Mouse (Mus musculus): Measurements from ENCODE around the gene Muc3. TPM values are rescaled to one million over a fixed set of nuclear protein-coding genes. Genes with fewer than 3 reads are reported as not detected.

Muc3 gene
- polyA plus RNA-seq, 1 experiment = not detected

GRCm38 (mm10) chr5:137172591-137172990 is 23.5 kb upstream of the Muc3 start:
- WGBS = 40% methylated on average over 1 of the region's 1 CpGs
- no peaks in the 10 kb centered on the region for H3K27me3 ChIP-seq (replicated peaks; ENCODE audit: control insufficient read depth, insufficient read depth, low read length)
- H3K4me3 ChIP-seq (ENCODE audit: insufficient read depth, low read depth, low read length) = no peak overlapping the region
- H3K4me1 ChIP-seq (ENCODE audit: control insufficient read depth, insufficient read depth, low read length) = 0 out of 2 replicates have a peak, but pooled peaks cover 3% of the 10 kb centered on the region
- no peak for DNase-seq
- TF ChIP-seq POLR2A (IDR thresholded peaks at IDR 0.05; ENCODE audit: low read depth, low read length) (no peak), CTCF (conservative IDR thresholded peaks at IDR 0.05; ENCODE audit: insufficient read depth, insufficient read length, low read depth, low read length) (no peak)
- no peak overlapping the region for H3K27ac ChIP-seq (ENCODE audit: insufficient read depth, low read depth, low read length)
- H3K36me3 ChIP-seq (ENCODE audit: control insufficient read depth, insufficient read depth, low read length) = no peaks in the 10 kb centered on the region

GRCm38 (mm10) chr5:137171478-137171877 is 22.4 kb upstream of the Muc3 start:
- Histone ChIP-seq H3K27me3 (replicated peaks; ENCODE audit: control insufficient read depth, insufficient read depth, low read length) (no peaks in the 10 kb centered on the region), H3K36me3 (ENCODE audit: control insufficient read depth, insufficient read depth, low read length) (no peaks in the 10 kb centered on the region), H3K27ac (ENCODE audit: insufficient read depth, low read depth, low read length) (peak overlapping the region; percentile 75), H3K4me1 (ENCODE audit: control insufficient read depth, insufficient read depth, low read length) (0 out of 2 replicates have a peak, but pooled peaks cover 3% of the 10 kb centered on the region), H3K4me3 (ENCODE audit: insufficient read depth, low read depth, low read length) (no peak overlapping the region)
- DNase-seq = peak; percentile 42
- 34% methylated on average over 7 of the region's 7 CpGs for WGBS
- TF ChIP-seq POLR2A (IDR thresholded peaks at IDR 0.05; ENCODE audit: low read depth, low read length) (no peak), CTCF (conservative IDR thresholded peaks at IDR 0.05; ENCODE audit: insufficient read depth, insufficient read length, low read depth, low read length) (no peak)

- H3K4me3 ChIP-seq (ENCODE audit: insufficient read depth, low read depth, low read length) = no peak overlapping the region
- H3K27ac ChIP-seq (ENCODE audit: insufficient read depth, low read depth, low read length) = peak overlapping the region; percentile 75
- WGBS = 45% methylated on average over 9 of the region's 9 CpGs
- no peaks in the 10 kb centered on the region for H3K36me3 ChIP-seq (ENCODE audit: control insufficient read depth, insufficient read depth, low read length)
- TF ChIP-seq POLR2A (IDR thresholded peaks at IDR 0.05; ENCODE audit: low read depth, low read length) (no peak), CTCF (conservative IDR thresholded peaks at IDR 0.05; ENCODE audit: insufficient read depth, insufficient read length, low read depth, low read length) (no peak)
- H3K4me1 ChIP-seq (ENCODE audit: control insufficient read depth, insufficient read depth, low read length) = 0 out of 2 replicates have a peak, but pooled peaks cover 3% of the 10 kb centered on the region
- H3K27me3 ChIP-seq (replicated peaks; ENCODE audit: control insufficient read depth, insufficient read depth, low read length) = no peaks in the 10 kb centered on the region
- DNase-seq = peak; percentile 40
Measured at GRCm38 (mm10) chr5:137170836-137171380, 21.8 kb upstream of the Muc3 start.

DNA sequence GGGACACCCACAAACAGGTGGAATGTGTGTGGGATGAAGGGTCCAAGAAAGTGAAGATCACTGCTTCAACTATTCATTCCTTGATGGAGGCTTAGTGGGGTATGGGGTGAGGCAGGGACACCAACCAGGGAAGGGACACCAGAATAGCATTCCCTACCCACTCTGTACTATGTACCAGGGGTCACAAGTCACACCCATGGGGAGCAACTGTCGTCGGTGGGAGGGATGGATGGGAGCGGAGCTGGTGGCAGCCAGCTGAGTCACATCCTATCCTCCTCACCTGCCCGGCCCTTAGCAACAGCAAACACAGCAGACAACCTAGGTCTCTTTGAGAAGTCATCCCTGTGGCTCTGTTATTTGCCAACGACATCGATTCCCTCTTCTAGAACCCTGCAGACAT is 18.4 kb upstream of the Muc3 start:
- H3K27me3 ChIP-seq (replicated peaks; ENCODE audit: control insufficient read depth, insufficient read depth, low read length) = no peaks in the 10 kb centered on the region
- 0 out of 2 replicates have a peak, but pooled peaks cover 3% of the 10 kb centered on the region for H3K4me1 ChIP-seq (ENCODE audit: control insufficient read depth, insufficient read depth, low read length)
- H3K27ac ChIP-seq (ENCODE audit: insufficient read depth, low read depth, low read length) = no peak overlapping the region
- no peak for TF ChIP-seq POLR2A (IDR thresholded peaks at IDR 0.05; ENCODE audit: low read depth, low read length)
- no peak for TF ChIP-seq CTCF (conservative IDR thresholded peaks at IDR 0.05; ENCODE audit: insufficient read depth, insufficient read length, low read depth, low read length)
- no peaks in the 10 kb centered on the region for H3K36me3 ChIP-seq (ENCODE audit: control insufficient read depth, insufficient read depth, low read length)
- DNase-seq = no peak
- no peak overlapping the region for H3K4me3 ChIP-seq (ENCODE audit: insufficient read depth, low read depth, low read length)
- 64% methylated on average over 6 of the region's 6 CpGs for WGBS

GRCm38 (mm10) chr5:137166012-137166411 is 16.9 kb upstream of the Muc3 start:
- no peak for TF ChIP-seq POLR2A (IDR thresholded peaks at IDR 0.05; ENCODE audit: low read depth, low read length)
- H3K27ac ChIP-seq (ENCODE audit: insufficient read depth, low read depth, low read length) = no peak overlapping the region
- no peak overlapping the region for H3K4me3 ChIP-seq (ENCODE audit: insufficient read depth, low read depth, low read length)
- no peaks in the 10 kb centered on the region for H3K27me3 ChIP-seq (replicated peaks; ENCODE audit: control insufficient read depth, insufficient read depth, low read length)
- 63% methylated on average over 9 of the region's 9 CpGs for WGBS
- H3K4me1 ChIP-seq (ENCODE audit: control insufficient read depth, insufficient read depth, low read length) = no peaks in the 10 kb centered on the region
- no peak for DNase-seq
- no peaks in the 10 kb centered on the region for H3K36me3 ChIP-seq (ENCODE audit: control insufficient read depth, insufficient read depth, low read length)

GRCm38 (mm10) chr5:137161853-137162252 is 12.7 kb upstream of the Muc3 start:
- WGBS = 79% methylated on average over 4 of the region's 4 CpGs
- Histone ChIP-seq H3K36me3 (ENCODE audit: control insufficient read depth, insufficient read depth, low read length) (no peaks in the 10 kb centered on the region), H3K27ac (ENCODE audit: insufficient read depth, low read depth, low read length) (no peak overlapping the region), H3K4me3 (ENCODE audit: insufficient read depth, low read depth, low read length) (no peak overlapping the region), H3K27me3 (replicated peaks; ENCODE audit: control insufficient read depth, insufficient read depth, low read length) (no peaks in the 10 kb centered on the region), H3K4me1 (ENCODE audit: control insufficient read depth, insufficient read depth, low read length) (no peaks in the 10 kb centered on the region)
- no peak for DNase-seq
- TF ChIP-seq POLR2A (IDR thresholded peaks at IDR 0.05; ENCODE audit: low read depth, low read length) (no peak), CTCF (conservative IDR thresholded peaks at IDR 0.05; ENCODE audit: insufficient read depth, insufficient read length, low read depth, low read length) (no peak)

DNA sequence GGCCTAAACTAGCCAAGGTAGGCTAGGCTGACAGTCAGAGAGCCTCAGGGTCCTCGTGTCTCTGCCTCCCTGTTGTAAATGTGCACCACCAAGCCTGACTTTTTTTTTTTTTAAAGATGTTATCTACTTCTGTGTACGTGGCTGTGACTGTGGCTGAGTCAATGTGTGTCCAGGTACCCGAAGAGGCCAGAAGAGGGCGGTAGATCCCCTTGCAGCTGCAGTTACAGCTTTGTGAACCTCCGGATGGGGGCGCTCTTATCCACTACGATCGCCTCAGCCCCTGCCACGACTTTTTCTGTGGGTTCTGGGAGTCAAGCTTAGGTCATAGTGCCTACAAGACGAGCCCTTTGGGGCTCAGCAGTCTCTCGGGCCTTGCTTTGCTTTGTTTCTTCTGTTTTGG is 10.3 kb upstream of the Muc3 start:
- TF ChIP-seq POLR2A (IDR thresholded peaks at IDR 0.05; ENCODE audit: low read depth, low read length) = no peak
- peak; percentile 61 for TF ChIP-seq CTCF (conservative IDR thresholded peaks at IDR 0.05; ENCODE audit: insufficient read depth, insufficient read length, low read depth, low read length)
- 34% methylated on average over 11 of the region's 11 CpGs for WGBS
- no peaks in the 10 kb centered on the region for H3K36me3 ChIP-seq (ENCODE audit: control insufficient read depth, insufficient read depth, low read length)
- no peak overlapping the region for H3K27ac ChIP-seq (ENCODE audit: insufficient read depth, low read depth, low read length)
- H3K27me3 ChIP-seq (replicated peaks; ENCODE audit: control insufficient read depth, insufficient read depth, low read length) = no peaks in the 10 kb centered on the region
- H3K4me1 ChIP-seq (ENCODE audit: control insufficient read depth, insufficient read depth, low read length) = no peaks in the 10 kb centered on the region
- peak; percentile 40 for DNase-seq
- no peak overlapping the region for H3K4me3 ChIP-seq (ENCODE audit: insufficient read depth, low read depth, low read length)
